Mouse (Mus musculus) hindbrain, embryonic 15.5 days (tissue): ENCODE data around the gene Erich4. TPM values are rescaled to one million over a fixed set of nuclear protein-coding genes. Genes with fewer than 3 reads are reported as not detected.

Experiments
- ATAC-seq: fragments of 200-750 bp; cut with Nextera tagmentation; 2 replicates; pipeline ENCODE4 v1.8.0; 2017; ENCODE audit warnings: low read depth, moderate number of reproducible peaks, moderate TSS enrichment; ENCODE audit not compliant: low FRiP score
- H3K27ac ChIP-seq: fragments of 300-500 bp; sonication (generic); replicated peaks from 2 replicates; pipeline ENCODE4 v1.5.1; 2015; ENCODE audit warnings: mild to moderate bottlenecking, inconsistent platforms
- H3K27me3 ChIP-seq: fragments of 300-500 bp; sonication (generic); 2 replicates; pipeline ENCODE4 v1.6.1; 2015; ENCODE audit warnings: control low read depth, inconsistent platforms
- H3K36me3 ChIP-seq: fragments of 300-500 bp; sonication (generic); 2 replicates; pipeline ENCODE4 v1.6.1; 2015; ENCODE audit warnings: control low read depth, inconsistent platforms
- H3K4me1 ChIP-seq: fragments of 300-500 bp; sonication (generic); replicated peaks from 2 replicates; pipeline ENCODE4 v1.6.1; 2015; ENCODE audit warnings: control low read depth, inconsistent platforms
- H3K4me2 ChIP-seq: fragments of 300-500 bp; sonication (generic); 2 replicates; pipeline ENCODE4 v1.6.1; 2015; ENCODE audit warnings: moderate library complexity, mild to moderate bottlenecking, inconsistent platforms
- H3K4me3 ChIP-seq: fragments of 300-500 bp; sonication (generic); 2 replicates; pipeline ENCODE4 v1.5.1; 2015; ENCODE audit warnings: mild to moderate bottlenecking, inconsistent platforms
- H3K9ac ChIP-seq: fragments of 300-500 bp; sonication (generic); 2 replicates; pipeline ENCODE4 v1.6.1; 2015; ENCODE audit warnings: inconsistent platforms
- H3K9me3 ChIP-seq: fragments of 300-500 bp; sonication (generic); 2 replicates; pipeline ENCODE4 v1.6.1; 2016; ENCODE audit warnings: control low read depth, inconsistent platforms
- WGBS: fragments of 180-500 bp; shearing (Covaris S2); methylation state at CpG from one replicate; pipeline ENCODE4 v1.1.7; 2015; 5-methylcytosine and 5-hydroxymethylcytosine counted together
- polyA plus RNA-seq: library from polyadenylated mRNA; unstranded; fragments of >200 nt; fragmentation: Nextera tagmentation; extraction: Ambion mirVana; gene quantifications from 2 replicates; pipeline ENCODE4 v1.2.1, GENCODE M21; 2015

Gene Erich4
- polyA plus RNA-seq, 1 experiment from 2014 or later, result not detected

DNA sequence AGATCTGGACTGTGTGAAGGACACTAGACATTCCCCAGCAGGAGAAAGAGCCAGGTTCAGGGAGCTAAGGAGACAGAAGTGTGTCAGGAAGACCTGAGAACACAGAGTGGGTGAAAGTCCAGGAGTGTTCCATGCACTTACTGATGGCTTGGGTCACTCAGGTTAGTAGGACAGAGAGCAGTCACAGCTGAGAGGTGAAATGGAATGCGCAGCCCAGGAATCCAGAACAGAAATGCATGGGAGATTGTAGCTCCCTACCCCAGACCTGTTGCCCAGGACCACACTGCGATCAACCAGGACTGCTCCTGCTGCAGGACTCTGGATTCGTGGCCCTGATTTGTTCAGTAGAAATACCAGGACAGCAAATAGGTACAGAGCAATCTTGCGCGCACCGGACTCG, 47.0 kb downstream of the Erich4 start:
- no peak overlapping the region for H3K4me3 ChIP-seq
- H3K9me3 ChIP-seq, result no peaks in the 10 kb centered on the region
- no peak overlapping the region for H3K4me2 ChIP-seq
- ATAC-seq, result no peak
- H3K27ac ChIP-seq, result no peak overlapping the region
- no peak overlapping the region for H3K9ac ChIP-seq
- WGBS, result 96% methylated on average over 7 of the region's 7 CpGs
- H3K36me3 ChIP-seq, result no peaks in the 10 kb centered on the region
- H3K4me1 ChIP-seq, result no peaks in the 10 kb centered on the region
- H3K27me3 ChIP-seq, result no peaks in the 10 kb centered on the region

Other genes starting within 250 kb of the Erich4 start
- not detected in 2 replicates for gene Cnfn, start 246.2 kb downstream of the Erich4 start, polyA plus RNA-seq
- 9.9 and 11.0 TPM in 2 replicates for gene Lipe, start 217.2 kb downstream of the Erich4 start, polyA plus RNA-seq
- 1.2 and 1.3 TPM in 2 replicates for gene Cxcl17, start 203.0 kb downstream of the Erich4 start, polyA plus RNA-seq
- gene Ceacam1, start 138.3 kb downstream of the Erich4 start, polyA plus RNA-seq, result 0.99 and 1.0 TPM in 2 replicates
- 0.08 and 0.12 TPM in 2 replicates for gene Ceacam2, start 76.0 kb downstream of the Erich4 start, polyA plus RNA-seq
- 46.5 and 48.5 TPM in 2 replicates for gene Dmac2, start 3.5 kb upstream of the Erich4 start, polyA plus RNA-seq
- 0.89 and 1.5 TPM in 2 replicates for gene B3gnt8, start 10.8 kb upstream of the Erich4 start, polyA plus RNA-seq
- gene Bckdha, start 43.1 kb upstream of the Erich4 start, polyA plus RNA-seq, result 43.6 and 44.9 TPM in 2 replicates
- 39.3 and 41.8 TPM in 2 replicates for gene Exosc5, start 43.3 kb upstream of the Erich4 start, polyA plus RNA-seq
- gene Tmem91, start 59.3 kb upstream of the Erich4 start, polyA plus RNA-seq, result 65.6 and 72.7 TPM in 2 replicates
- 41.1 and 42.8 TPM in 2 replicates for gene B9d2, start 64.9 kb upstream of the Erich4 start, polyA plus RNA-seq
- 0.84 and 0.87 TPM in 2 replicates for gene Tgfb1, start 71.1 kb upstream of the Erich4 start, polyA plus RNA-seq
- 30.9 and 40.9 TPM in 2 replicates for gene Ccdc97, start 103.2 kb upstream of the Erich4 start, polyA plus RNA-seq
- gene Hnrnpul1, start 138.9 kb upstream of the Erich4 start, polyA plus RNA-seq, result 42.2 and 43.7 TPM in 2 replicates
- gene Axl, start 172.8 kb upstream of the Erich4 start, polyA plus RNA-seq, result 22.5 and 23.1 TPM in 2 replicates
- 3.2 and 3.3 TPM in 2 replicates for gene Cyp2s1, start 201.0 kb upstream of the Erich4 start, polyA plus RNA-seq